Mouse (Mus musculus) cerebellum, postnatal 25 days (tissue): ENCODE results near the gene Mapre3.
"Not testable (repeated sequence)": the region's sequence is repeated elsewhere in the genome, so short reads cannot be mapped to it uniquely, and the experiment has no call there.

Experiments used
- DNase-seq, 2 experiments: peaks; one replicate each; pipeline ENCODE4 v3.0.0; 2021; ENCODE audit warnings: mixed read lengths in 2 of 2

Mapre3 gene

DNA sequence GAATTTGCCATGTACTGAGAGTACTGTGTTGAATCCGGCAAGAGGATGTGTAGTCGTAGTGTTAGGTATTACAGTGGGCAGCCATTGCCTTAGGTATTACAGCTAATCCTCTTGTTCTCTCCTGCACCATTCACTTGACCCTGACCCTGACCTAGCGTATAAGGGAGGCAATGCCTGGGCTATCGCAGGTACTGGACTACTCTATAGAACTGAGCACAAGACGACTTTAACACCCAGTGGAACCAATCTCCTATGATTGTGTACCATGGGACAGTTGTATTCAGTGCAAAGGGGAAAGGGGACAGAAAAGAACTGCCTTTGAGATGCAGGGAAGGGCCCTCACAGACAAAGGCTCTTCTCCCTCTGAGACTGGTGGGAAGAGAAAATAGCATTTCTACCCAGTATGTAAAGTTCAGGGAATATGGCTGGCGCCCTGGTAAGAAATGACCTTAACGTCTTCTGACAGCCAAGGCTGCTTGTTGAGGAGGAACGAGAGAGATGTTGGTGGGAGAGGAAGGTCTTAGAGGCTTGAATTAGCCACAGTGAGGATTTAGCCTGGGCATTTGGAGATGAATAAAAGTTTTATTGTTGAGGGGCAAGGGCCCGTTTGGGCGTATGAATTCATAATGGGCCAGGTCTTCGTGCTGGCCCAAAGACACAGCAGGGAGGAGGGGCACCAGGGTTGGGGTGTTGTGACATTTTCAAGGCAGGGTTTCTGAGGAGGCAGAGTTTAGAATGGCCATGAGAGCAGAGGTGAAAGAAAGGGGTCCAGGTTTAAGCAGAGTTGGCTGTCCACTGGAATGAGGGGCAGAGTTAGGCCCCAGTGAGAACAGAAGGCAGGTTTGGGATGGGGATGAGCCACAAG lies 9.9 kb downstream of the Mapre3 start:
- DNase-seq, result no peak

DNA sequence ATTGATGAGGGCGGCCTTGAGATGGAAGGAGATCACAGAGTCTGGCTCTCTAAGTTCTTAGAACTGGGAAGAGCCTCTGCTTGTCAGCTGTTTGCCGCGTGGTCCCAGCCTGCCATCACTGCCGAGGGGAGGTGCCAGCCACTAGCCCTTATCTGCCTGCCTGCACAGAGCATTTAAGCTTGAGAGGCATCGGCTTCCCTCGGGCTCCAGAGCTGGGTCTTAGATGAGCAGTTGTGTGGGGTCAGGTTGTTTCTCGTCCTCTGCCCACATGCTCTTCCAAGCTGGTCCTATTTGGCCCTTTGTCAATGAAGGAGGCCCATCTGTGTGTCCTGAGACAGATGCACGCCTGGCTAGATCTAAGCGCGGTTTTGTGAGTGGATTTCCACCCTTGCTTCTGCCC lies 10.7 kb downstream of the Mapre3 start:
- peak; percentile 35 to 42 for DNase-seq

DNA sequence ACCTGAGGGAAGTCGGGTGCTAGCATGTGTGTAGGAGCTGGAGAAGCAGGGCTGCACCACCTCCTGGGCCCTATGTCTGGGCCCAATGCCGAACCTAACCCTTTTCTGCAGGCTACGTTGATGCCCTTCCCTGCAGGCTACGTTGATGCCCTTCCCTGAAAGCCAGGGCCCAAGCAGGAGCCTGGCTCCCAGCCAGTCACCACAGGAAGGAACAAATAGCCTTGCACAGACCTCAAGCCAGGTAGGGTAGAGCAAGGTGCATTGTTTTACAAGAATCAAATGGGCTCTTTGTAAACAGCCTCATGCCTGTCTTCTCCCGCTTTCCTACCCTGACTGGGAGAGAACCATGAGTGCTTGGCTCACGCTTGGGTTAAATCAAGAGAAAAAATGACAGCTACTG lies 11.4 kb downstream of the Mapre3 start:
- peak; percentile 77 to 83 for DNase-seq

DNA sequence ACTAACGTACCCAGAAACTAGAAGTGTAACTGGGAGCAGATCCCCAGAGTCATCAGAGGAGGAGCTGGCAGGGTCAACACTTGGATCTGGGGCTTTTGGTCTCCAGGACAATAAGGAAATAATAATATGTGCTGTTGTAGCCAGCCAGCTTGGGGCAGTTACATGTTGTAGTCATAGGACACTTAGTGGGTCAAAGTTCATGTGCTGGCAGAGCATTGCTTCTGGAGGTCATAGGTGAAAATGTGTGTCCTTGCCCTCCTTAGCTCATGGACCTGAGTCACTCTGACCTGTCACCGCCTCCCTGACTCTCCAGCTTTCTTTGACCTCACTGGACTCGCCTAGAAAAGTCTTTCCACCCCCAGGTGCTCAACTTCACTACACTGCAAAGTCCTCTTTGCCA lies 19.0 kb downstream of the Mapre3 start:
- DNase-seq, result no peak

DNA sequence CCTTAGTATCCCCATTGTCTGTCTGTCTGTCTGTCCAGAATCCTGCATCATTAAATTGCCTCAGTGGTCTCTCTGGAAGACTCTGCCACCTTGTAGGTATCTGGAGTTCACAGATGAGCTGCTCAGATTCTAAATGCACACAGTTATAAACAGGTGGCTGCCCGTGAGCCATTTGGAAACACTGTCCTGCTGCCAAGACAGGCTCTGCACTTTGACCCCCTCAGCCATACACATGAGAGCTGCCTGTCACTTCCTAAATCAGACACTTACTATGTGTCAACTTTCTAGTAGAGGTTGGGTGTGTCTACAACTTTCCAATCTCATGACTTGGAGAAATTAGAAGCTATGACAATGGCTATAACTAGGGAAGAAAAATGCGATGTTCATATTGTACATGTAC lies 25.3 kb downstream of the Mapre3 start:
- no peak for DNase-seq

DNA sequence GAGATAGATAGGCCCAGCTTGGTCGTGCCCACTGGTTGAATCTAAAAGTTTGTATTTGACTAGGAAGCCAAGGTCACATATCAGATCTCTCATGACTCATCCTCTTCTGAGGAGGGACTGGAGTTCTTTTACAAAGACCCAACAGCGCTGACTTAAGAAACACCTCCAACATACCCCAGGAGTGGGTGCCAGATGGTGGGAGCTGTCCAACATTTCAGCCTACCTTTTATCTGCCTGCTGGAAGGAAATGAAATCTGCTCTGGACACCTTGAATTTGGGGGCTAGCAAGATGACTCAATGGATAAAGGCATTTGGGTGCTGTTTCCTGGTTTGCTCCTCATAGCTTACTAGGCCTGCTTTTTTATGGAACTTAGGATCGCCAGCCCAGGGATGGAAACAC lies 27.5 kb downstream of the Mapre3 start:
- DNase-seq, result no peak

DNA sequence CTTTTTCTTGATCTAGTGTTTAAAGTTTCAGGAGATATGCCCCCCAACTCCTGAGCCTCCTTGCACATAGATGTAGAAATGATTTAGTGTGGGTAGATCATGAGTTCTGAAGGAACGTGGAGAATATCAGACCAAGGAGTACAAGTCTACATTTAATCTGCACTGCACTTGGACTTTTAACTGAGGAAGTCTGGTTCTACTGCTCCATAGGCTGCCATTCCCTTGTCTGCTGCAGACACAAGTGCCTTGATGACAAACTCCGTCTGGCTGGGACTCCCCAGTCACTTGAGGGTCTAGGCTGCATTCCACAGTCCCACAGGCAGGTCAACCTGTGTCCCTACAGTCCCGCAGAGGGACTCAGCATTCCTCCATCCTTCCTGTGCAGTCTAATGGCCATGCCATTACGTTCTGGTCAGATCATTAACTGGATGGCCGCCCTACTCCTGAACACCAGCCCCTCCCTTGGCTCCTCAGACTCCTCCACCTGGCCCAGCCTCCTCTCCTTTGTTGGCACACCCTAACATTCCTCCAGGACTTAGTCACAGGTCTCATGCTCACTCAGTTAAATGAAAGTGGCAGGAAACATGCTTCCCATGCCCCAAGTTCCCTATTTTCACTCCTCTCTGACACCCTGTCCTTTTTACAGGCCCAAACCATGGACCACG lies 35.6 kb downstream of the Mapre3 start:
- DNase-seq, result peak in 1 of 2 experiments; percentile 36

DNA sequence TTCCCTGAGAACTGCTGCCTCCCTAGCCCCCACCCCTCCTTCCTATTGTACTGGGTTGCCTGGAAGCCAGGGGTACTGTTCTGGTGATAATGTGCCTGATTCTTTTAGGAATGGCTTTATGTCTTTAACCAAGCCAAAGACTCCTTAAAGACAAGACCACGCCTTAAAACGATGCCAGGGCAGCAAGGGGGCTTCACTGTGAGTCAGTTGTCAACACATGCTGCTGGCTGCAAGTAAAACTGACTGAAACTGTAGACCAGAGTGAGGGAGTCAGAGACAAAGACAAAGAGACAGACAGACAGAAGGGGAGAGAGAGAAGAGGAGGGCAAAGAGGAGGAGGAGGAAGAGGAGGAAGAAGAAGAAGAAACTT lies 36.1 kb downstream of the Mapre3 start:
- no peak for DNase-seq

DNA sequence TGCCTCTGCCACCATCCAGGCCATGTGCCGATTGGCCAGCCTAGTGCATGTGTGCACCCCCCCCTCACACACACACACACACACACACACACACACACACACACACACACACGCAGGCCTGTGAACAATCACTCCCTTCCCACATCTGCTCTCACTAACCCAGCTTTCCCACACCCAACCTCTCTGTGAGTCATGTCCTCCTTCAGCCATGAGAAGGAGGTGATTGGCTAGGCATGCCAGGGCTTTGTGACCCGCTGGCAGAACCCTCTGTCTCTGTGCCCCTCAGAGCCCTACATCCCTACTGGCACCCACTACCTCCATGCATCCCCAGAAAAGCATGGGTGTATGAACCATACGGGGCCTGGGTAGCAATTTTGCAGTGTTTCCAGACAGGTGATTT lies 39.1 kb downstream of the Mapre3 start:
- no peak for DNase-seq

DNA sequence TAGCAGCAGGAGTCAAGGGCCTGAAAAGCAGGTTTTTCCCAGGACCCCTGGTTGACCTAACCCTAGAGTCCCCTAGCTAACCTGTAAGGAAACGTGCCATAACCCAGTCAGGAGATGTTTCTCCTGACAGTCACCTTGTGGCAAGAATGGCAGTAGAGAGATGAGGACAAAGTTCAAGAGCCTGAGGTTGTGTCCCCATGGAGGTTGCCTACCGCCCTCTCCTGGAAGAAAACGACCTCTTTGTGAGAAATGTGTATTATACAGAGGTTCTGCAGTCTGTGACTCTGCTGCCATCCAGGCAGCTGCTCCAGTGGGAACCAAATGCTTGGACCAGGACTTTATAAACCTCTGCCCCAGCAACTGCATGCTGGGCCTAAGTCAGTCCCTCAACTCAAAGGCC lies 41.2 kb downstream of the Mapre3 start:
- DNase-seq, result no peak

DNA sequence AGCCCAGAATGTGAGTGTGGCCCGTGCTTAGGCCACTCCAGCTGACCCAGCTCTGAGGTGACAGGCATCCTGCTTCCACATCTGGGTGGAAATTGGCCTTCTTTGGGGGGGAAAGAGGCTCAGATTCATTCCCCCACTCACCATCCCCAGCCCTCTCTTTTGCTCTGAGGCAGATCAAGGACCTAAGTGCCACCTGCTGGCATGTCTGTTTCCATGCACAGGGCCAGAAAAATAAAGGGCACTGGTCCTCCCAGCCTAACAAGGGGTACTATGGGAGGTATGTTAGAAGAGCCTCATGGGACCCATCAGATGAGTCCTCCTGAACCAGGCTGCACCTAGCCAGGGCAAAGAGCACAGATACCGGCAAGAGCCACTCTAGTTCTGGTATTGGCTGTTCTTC lies 41.7 kb downstream of the Mapre3 start:
- no peak for DNase-seq

DNA sequence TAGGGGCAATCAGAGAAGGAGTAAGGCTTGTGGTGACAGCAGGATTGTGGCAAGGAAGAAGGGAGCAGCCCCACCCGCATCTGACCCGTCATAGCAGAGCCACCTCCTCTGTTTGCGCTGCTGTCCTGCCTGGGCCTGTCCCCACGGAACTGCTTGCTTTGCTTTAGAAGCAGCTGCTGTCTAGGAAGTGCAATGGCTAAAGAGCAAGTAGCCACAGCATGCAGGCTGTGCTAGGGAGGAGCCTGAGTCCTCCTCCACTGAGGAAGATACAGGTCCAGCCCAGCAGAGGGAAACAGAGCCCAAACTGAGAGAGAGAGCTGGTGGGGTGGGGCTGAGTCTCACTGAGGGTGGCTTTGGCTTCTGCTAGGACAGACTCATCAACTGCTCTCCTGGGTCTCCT lies 49.4 kb downstream of the Mapre3 start:
- no peak for DNase-seq

DNA sequence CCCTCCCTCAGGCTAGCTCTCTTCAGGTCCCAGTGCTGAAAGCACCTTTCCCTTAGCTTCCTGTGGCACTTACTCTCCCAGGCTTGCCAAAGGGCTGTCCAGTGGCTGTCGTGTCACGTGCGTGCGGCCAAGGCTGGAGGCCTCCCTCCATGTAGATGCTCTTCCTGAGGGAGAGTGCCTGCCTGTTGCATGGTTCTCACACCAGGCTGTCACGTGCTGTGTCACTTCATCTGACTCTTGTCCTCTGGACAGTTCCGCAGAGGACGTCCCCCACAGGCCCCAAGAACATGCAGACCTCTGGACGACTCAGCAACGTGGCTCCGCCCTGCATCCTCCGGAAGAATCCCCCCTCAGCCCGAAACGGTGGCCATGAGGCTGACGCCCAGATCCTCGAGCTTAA lies 49.9 kb downstream of the Mapre3 start:
- no peak for DNase-seq

DNA sequence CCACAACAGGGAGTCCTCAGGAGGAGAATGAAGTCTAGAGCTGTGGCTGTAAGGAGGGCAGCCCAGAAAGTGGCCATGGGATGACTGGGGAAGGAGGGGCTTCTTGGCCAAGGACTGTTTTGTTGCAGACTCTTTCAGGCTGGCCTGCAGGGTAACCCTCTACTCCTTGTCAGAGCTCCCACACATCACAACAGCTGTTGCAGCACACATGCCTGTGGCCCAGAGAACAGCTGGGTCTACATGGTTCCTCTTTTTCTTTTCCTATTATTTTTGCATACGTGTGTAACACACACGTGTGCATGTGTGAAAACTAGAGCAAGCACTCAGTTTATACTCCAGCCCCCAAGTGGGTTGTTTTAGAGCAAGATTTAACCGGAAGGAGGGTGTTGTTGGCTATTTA lies 52.4 kb downstream of the Mapre3 start:
- DNase-seq, result no peak

DNA sequence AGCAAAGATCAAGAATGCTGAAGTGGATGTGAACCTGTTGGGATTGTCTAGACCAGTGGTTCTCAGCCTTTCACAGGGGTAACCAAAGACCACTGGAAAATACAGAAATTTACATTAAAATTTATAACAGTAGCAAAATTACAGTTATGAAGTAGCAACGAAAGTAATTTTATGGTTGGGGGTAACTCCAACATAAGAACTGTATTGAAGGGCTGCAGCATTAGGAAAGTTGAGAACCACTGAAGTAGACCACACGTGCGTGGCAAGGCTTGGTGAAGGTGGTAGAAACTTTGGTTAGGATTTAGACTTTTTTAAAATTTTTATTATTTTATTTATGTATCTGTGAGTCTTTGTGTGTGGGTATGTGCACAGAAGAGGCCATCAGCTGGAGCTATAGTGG lies 53.3 kb downstream of the Mapre3 start, which contains the start of gene Tmem214:
Gene Tmem214 (plus strand): TSS at position 301 of the 400 bp plus-strand sequence.
- no peak for DNase-seq

DNA sequence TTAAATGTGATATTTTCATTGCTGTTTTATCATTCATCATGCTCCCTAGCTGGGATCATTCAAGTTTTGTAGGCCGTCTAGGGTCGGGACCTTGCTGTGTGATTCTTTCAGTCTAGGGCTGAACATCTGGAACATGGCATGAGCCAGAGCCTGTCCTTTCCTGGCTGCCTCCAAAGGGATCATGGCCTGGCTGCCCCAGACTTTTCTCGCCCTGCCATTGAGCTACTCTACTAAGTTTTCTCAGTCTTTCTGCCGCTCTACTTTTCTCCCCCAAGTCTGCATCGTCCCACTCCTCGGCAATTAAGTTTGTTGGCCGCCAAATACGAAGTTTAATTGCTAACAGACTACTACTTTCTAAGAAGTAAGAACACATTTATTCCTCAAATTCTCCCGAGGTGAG lies 54.5 kb downstream of the Mapre3 start:
- DNase-seq, result peak in 1 of 2 experiments; percentile 36

DNA sequence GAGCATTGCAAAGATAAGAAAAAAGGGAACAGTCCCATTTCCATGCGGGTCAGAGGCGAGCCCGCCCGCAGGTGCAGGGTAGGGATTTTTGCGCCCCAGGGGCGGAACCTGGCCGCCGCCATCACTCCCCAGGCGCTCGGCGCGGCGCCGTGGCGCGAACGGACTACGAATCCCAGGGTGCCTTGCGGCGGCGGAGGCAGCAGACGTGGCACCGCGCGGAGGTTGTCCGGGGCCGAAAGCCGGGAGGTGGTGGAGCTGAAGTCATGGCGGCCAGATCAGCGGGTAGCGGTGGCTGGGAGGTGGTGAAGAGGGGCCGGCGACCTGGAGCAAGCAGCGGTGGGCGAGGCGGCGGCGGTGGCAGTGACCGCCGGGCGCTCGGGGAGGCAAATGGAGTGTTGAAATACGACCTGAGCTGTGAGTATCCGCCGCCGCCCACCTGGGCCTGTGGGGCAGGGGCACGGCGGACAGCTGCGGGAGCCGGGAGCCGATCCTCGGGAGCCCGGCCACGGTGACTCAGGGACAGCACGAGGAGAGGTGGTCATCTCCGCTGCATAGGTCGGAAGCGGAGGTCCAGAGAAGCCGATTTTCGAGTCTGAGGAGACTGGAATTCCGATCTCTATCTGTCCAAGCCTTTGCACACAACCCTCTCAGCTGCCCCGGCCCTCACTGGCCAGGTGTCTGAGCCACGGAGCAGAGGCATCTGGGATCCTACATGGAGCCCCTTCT lies 55.1 kb downstream of the Mapre3 start:
- peak; percentile 94 to 96 for DNase-seq

DNA sequence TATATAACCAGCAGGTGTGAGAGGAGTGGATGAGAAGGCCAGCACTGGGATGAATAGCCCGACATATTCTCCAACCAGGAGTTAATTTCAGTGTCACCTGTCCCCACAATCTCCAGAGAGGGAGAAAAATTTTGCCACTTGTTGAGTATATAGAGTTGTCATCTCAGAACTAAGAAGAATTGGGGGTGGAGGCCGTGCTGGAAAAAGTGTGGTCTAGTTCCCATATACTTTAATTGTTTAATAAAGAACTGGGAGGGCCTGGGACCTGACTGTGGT lies 55.6 kb downstream of the Mapre3 start:
- no peak for DNase-seq

DNA sequence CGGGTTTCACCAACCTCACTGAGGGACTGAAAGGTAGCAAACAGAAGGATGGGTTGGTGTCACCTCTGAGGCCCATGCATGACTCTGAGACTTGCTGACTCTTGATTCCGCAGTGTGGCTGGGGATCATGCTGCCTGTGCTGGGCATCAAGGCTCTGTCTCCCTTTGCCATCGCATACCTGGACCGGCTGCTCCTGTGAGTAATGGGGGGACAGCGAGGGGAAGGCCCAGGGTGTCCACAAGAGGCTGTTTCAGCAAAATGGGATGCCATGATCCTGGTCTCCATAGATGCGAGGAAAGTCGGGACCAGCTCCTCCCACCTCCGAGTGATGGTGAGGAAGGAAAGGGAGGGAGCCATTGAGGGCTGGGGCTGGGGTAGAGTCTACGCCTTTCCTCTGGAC lies 58.1 kb downstream of the Mapre3 start:
- no peak for DNase-seq

DNA sequence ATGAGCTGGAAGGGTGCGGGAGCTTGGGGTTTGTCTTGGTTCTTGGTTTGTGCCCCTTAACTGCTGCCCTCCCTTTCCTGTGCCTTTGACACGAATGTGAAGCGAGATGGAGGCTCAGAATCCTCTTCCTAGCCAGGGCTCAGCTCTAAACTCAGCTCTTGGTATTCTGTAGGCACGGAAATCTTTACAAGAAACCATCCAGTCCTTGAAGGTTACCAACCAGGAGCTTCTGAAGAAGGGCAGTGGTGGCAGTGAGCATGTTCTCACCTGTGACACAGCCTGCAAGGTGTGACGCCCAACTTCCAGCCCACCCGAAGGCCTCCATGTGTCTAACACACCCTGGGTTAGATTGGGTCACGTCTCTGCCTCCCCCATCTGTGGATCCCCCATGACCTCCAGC lies 59.9 kb downstream of the Mapre3 start:
- DNase-seq, result no peak

DNA sequence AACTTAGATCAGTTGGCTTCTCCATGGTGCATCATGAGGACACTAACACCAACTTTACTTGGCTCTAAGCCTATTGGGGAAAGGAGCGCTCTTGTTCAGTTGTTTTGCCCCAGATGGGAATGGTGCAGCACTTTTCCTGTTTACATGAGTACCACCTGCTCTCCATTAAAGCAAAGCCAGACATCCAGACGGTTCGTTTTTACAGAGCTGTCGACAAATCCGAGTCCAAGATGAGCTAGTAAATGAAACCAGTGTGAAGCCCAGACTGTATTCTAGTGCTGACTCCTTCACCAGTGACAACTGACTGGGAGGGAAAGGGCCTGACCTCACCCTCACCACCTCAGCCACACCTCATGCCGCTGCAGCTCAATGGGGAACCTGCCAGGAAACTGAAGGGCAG lies 64.2 kb downstream of the Mapre3 start:
- no peak for DNase-seq

DNA sequence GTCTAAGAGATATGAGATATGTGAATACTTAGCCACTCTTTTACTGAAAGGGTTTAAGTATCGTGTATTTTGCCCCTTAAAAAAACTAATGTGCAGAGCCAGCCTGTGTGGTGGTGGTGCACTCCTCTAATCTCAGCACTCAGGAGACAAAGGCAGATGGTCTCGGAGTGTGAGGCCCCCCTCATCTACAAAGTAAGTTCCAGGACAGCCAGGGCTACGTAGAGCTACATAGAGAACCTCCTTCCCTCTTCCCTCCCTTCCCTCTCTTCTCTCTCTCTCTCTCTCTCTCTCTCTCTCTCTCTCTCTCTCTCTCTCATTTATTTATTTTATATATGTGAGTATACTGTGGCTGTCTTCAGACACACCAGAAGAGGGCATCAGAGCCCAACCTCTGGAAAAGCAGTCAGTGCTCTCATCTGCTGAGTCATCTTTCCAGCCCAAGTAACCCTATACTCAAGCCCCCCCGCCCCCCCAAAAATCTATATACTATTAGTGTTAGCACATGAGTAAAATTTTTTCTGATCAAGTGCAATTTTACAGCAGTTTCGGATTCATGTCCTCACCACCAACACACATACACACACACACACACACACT lies 65.0 kb downstream of the Mapre3 start:
- no peak for DNase-seq

DNA sequence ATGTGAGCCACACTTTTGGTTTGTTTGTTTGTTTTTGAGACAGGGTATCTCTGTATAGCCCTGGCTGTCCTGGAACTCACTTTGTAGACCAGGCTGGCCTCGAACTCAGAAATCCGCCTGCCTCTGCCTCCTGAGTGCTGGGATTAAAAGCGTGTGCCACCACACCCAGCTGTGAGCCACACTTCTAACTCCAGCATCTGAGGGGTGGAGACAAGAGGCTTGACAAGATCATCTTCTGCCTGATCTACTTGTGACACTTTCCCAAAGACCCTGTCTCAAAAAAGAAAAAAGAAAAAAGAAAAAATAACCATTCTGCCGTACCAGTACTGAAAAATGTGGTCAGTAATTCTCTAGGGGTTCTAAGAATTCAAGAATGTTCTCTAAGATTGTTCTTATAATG lies 67.4 kb downstream of the Mapre3 start:
- not testable (repeated sequence) for DNase-seq

DNA sequence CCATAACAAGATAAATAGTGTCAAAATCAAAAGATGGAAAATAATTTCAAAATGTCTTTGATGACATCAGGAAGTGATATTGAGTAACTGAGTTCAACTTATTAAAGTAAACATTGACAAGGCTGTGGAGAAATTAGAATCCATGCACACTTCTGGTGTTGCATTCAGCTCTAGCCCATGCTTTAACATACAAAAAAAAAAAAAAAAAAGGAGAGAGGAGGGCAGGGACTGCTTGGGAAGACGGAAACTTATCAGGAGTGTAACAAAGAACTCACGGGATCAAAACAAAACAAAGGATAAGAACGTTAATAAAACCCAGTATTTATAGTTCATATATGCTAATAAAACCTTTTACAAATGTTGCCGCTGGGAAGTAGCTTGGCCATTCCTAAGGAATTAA lies 71.8 kb downstream of the Mapre3 start:
- DNase-seq, result no peak
